Mouse (Mus musculus) heart, embryonic 13.5 days (tissue): Measurements from ENCODE around the gene Rasgef1b. TPM values are rescaled to one million over a fixed set of nuclear protein-coding genes. Genes with fewer than 3 reads are reported as not detected.

Experiments used
- ATAC-seq: fragments of 200-750 bp; cut with Nextera tagmentation; 2 replicates; pipeline ENCODE4 v1.8.0; 2017; ENCODE audit warnings: moderate TSS enrichment; ENCODE audit not compliant: insufficient number of reproducible peaks, low FRiP score, low TSS enrichment; ENCODE audit errors: extremely low read depth
- H3K27ac ChIP-seq: fragments of 300-500 bp; sonication (generic); replicated peaks from 2 replicates; pipeline ENCODE4 v1.5.1; 2015; ENCODE audit warnings: moderate library complexity, mild to moderate bottlenecking, inconsistent platforms
- H3K27me3 ChIP-seq: fragments of 300-500 bp; sonication (generic); replicated peaks from 2 replicates; pipeline ENCODE4 v1.6.1; 2015; ENCODE audit warnings: mild to moderate bottlenecking, inconsistent platforms
- H3K36me3 ChIP-seq: fragments of 300-500 bp; sonication (generic); 2 replicates; pipeline ENCODE4 v1.6.1; 2015; ENCODE audit warnings: mild to moderate bottlenecking, inconsistent platforms
- H3K4me1 ChIP-seq: fragments of 300-500 bp; sonication (generic); 2 replicates; pipeline ENCODE4 v1.6.1; 2015; ENCODE audit warnings: inconsistent platforms
- H3K4me2 ChIP-seq: fragments of 300-500 bp; sonication (generic); 2 replicates; pipeline ENCODE4 v1.6.1; 2015; ENCODE audit warnings: inconsistent platforms, mild to moderate bottlenecking, moderate library complexity
- H3K4me3 ChIP-seq: fragments of 300-500 bp; sonication (generic); 2 replicates; pipeline ENCODE4 v1.5.1; 2015; ENCODE audit warnings: moderate library complexity, mild to moderate bottlenecking, inconsistent platforms
- H3K9ac ChIP-seq: fragments of 300-500 bp; sonication (generic); 2 replicates; pipeline ENCODE4 v1.6.1; 2015; ENCODE audit warnings: inconsistent platforms, mild to moderate bottlenecking, moderate library complexity
- H3K9me3 ChIP-seq: fragments of 300-500 bp; sonication (generic); 2 replicates; pipeline ENCODE4 v1.6.1; 2016; ENCODE audit warnings: inconsistent platforms
- WGBS: fragments of 180-500 bp; shearing (Covaris S2); methylation state at CpG from one replicate; pipeline ENCODE4 v1.1.7; 2015; ENCODE audit warnings: mixed read lengths; 5-methylcytosine and 5-hydroxymethylcytosine counted together
- polyA plus RNA-seq: library from polyadenylated mRNA; unstranded; fragments of >200 nt; fragmentation: Nextera tagmentation; extraction: Ambion mirVana; gene quantifications from 2 replicates; pipeline ENCODE4 v1.2.1, GENCODE M21; 2015

Rasgef1b gene
- polyA plus RNA-seq, 1 experiment from 2014 or later = 36.7 TPM

DNA sequence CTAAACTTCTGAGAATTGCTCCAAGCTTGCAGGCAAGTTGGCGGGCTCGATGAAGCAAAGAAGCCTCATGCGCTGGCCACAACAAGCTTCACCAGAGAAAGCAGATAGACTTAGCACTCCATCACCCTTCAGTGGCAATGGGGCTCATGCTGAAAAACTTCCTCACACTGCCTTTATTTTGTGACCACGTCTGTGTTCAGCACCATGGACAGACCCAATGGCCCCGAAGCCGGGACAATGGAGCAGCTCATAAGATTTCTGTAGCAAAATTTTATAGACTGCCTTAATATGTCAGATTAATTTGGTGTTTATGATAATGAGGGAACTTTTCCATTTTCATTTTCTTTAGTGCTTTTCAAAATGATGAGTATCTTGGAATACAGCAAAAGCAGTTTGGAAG lies 21.6 kb downstream of the Rasgef1b start:
- no peak overlapping the region for H3K4me2 ChIP-seq
- no peak for ATAC-seq
- WGBS = 29% methylated on average over 6 of the region's 6 CpGs

DNA sequence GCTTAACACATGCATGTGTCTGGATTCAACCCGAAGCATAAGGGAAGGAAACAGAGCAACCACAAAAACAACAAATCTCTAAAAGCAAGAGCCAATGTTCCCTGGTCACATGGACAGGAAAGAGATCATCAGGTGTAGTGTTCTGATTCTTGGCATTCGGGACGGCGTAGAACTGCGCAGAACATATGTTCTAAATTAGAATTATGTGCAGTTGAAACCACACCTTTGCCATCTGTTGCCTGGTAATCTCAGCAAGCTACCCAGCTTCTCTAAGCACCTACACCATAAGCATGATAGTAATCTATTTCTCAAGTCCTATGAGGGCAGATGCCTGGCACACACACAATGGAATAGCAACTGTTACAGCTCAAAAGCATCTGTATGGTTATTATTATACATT lies 27.1 kb downstream of the Rasgef1b start:
- no peaks in the 10 kb centered on the region for H3K27me3 ChIP-seq
- no peak overlapping the region for H3K4me3 ChIP-seq
- no peak overlapping the region for H3K9ac ChIP-seq
- H3K27ac ChIP-seq = no peak overlapping the region
- no peak overlapping the region for H3K4me2 ChIP-seq
- 81% methylated on average over 5 of the region's 5 CpGs for WGBS
- H3K9me3 ChIP-seq = no peaks in the 10 kb centered on the region
- ATAC-seq = no peak
- H3K4me1 ChIP-seq = 0 out of 2 replicates have a peak, but pooled peaks cover 4% of the 10 kb centered on the region
- H3K36me3 ChIP-seq = no peaks in the 10 kb centered on the region

More for the DNA sequence above, 21.6 kb downstream of the Rasgef1b start:
- Histone ChIP-seq H3K9me3 (no peaks in the 10 kb centered on the region), H3K27me3 (no peaks in the 10 kb centered on the region), H3K9ac (no peak overlapping the region), H3K27ac (no peak overlapping the region), H3K4me3 (no peak overlapping the region), H3K36me3 (no peaks in the 10 kb centered on the region), H3K4me1 (no peaks in the 10 kb centered on the region; the same call in 1 of the 2 replicates)

- 70% methylated on average over 13 of the region's 13 CpGs for WGBS
- H3K4me2 ChIP-seq = no peak overlapping the region
Observed at GRCm38 (mm10) chr5:99694712-99695360, 34.0 kb downstream of the Rasgef1b start.

DNA sequence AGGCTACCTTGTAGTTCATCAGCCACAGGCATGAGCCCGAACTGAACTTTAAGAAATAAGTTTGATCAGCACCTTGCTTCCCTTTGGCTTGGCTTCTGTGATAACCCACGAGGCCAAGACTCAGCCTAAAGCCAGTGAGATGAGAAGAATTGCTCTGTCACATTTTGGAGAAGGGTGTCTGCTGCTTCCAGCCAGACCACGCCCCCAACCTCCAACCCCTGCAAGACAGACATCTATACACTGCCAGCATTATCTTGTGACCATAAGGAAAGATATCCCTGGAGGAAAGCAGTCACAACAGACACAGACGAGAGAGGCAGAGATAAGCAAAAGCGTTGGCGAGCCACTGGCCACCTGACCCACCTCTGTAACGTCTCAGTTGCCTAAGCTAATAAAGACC lies 39.0 kb downstream of the Rasgef1b start:
- ATAC-seq = no peak
- H3K27ac ChIP-seq = 0 out of 2 replicates have a peak overlapping the region, but pooled peaks have one; percentile 12
- H3K36me3 ChIP-seq = no peaks in the 10 kb centered on the region
- H3K4me3 ChIP-seq = no peak overlapping the region
- H3K9me3 ChIP-seq = no peaks in the 10 kb centered on the region
- no peak overlapping the region for H3K9ac ChIP-seq
- 9% methylated on average over 7 of the region's 7 CpGs for WGBS
- peaks cover 12% of the 10 kb centered on the region for H3K4me1 ChIP-seq
- peak overlapping the region; percentile 15; the same call in 1 of the 2 replicates for H3K4me2 ChIP-seq
- H3K27me3 ChIP-seq = no peaks in the 10 kb centered on the region

More at GRCm38 (mm10) chr5:99694712-99695360, 34.0 kb downstream of the Rasgef1b start:
- Histone ChIP-seq H3K9me3 (no peaks in the 10 kb centered on the region), H3K4me1 (peaks cover 9% of the 10 kb centered on the region), H3K4me3 (no peak overlapping the region), H3K27ac (no peak overlapping the region), H3K36me3 (no peaks in the 10 kb centered on the region), H3K9ac (no peak overlapping the region), H3K27me3 (no peaks in the 10 kb centered on the region)
- no peak for ATAC-seq

DNA sequence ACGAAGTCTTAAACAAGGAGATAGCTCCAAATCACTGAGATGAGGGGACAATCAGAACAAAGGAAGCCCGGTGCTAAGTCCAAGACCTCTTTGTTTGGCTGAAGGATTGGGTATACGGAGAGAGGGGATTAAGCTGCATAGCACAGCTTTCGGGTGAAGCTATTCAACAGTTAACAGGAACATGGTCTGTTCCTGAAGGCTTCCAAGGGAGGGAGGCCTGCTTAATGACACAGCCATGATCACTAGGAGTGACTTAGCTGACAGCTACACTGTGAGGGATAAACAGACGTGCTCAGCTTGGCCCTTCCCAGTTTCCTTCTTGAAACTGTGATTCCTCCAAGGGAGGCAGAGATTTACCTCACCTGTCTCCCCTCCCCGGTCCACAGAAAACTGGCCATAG lies 41.0 kb downstream of the Rasgef1b start:
- ATAC-seq = no peak
- WGBS = 45% methylated on average over 6 of the region's 6 CpGs

DNA sequence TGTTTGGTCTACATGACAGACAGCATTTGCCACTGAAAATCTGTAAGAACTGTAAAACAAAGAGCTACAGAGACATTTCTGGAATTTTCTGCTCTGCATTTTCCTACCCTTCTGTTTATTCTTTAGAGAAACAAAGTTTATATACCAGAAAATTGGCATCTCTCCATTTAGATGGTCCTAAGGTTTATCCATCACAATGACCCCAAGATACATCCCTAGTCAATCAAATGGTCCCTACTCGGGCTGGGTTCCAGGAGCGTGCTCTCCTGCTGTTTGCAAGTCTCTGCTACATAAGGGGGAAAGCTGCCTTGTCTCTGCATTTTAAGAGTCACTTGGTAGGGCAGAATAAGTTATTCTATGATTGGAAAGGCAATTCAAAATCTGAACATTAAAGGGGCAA lies 44.8 kb downstream of the Rasgef1b start:
- H3K27ac ChIP-seq = no peak overlapping the region
- no peak overlapping the region for H3K9ac ChIP-seq
- H3K4me2 ChIP-seq = no peak overlapping the region
- no peaks in the 10 kb centered on the region for H3K27me3 ChIP-seq
- ATAC-seq = no peak
- H3K36me3 ChIP-seq = no peaks in the 10 kb centered on the region
- H3K9me3 ChIP-seq = no peaks in the 10 kb centered on the region
- no peak overlapping the region for H3K4me3 ChIP-seq
- no peaks in the 10 kb centered on the region for H3K4me1 ChIP-seq
- WGBS = 37% methylated on average over 2 of the region's 2 CpGs

More for the DNA sequence above, 41.0 kb downstream of the Rasgef1b start:
- Histone ChIP-seq H3K9ac (no peak overlapping the region), H3K4me2 (no peak overlapping the region), H3K27ac (no peak overlapping the region), H3K4me1 (peaks cover 12% of the 10 kb centered on the region), H3K9me3 (no peaks in the 10 kb centered on the region), H3K27me3 (no peaks in the 10 kb centered on the region), H3K36me3 (no peaks in the 10 kb centered on the region), H3K4me3 (no peak overlapping the region)

DNA sequence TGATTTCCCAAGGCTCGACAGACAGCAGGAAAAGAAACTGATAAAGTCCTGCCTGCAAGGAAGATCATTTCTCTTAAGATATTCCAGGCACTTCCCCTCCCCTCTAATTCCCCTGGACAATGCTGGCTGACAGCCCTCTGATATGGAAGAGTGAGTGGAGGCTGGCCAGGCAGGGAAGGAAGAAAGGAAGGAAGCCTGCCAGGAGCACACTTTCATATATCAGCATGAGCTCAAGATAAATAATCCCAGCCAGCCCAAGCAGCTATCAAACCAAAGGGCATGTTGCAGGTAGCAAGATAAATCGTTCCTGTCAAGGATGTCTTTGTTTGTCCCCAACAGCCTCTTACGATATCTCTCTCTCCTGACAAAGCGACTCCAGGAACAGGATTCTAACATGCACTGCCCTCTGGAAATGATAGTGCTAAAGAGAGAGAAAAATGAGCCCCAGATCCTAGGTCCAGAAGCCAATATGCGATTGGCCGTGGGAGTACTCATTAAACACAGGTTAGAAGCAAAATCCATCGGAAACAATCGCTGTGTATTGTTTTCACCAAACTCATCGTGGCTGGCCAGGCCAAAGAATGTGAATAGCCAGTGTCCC lies 58.8 kb downstream of the Rasgef1b start:
- Histone ChIP-seq H3K4me3 (no peak overlapping the region), H3K27me3 (no peaks in the 10 kb centered on the region), H3K4me2 (peak overlapping the region; percentile 51), H3K9ac (0 out of 2 replicates have a peak overlapping the region, but pooled peaks have one; percentile 41), H3K9me3 (peaks cover 5% of the 10 kb centered on the region; the same call in 1 of the 2 replicates), H3K36me3 (no peaks in the 10 kb centered on the region), H3K27ac (peak overlapping the region; percentile 76), H3K4me1 (peaks cover 29% of the 10 kb centered on the region)
- ATAC-seq = peak; percentile 61; the same call in 1 of the 2 replicates
- WGBS = 11% methylated on average over 9 of the region's 9 CpGs

DNA sequence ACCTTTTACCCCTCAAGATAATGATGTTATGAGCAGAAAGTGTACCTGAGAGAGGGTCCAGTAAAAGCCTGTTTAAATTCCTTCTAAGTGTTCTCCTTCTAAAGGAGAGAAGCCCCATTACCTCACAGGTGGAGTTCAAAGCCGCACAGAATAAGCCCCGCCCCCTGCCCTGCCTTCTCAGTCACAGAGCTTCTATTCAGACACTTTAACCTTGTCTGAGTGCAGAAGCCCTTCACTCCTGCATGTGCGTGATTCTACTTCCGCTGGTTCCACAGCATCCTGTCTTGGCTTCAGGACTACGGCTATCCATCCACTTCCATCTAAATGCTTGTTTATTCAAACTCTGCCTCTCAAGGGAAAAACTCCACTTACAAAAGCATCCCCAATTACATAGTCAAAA lies 72.8 kb downstream of the Rasgef1b start:
- H3K4me1 ChIP-seq = no peaks in the 10 kb centered on the region
- H3K27ac ChIP-seq = no peak overlapping the region
- H3K36me3 ChIP-seq = no peaks in the 10 kb centered on the region
- 42% methylated on average over 5 of the region's 5 CpGs for WGBS
- H3K27me3 ChIP-seq = no peaks in the 10 kb centered on the region
- no peaks in the 10 kb centered on the region for H3K9me3 ChIP-seq
- no peak overlapping the region for H3K9ac ChIP-seq
- H3K4me3 ChIP-seq = no peak overlapping the region
- no peak overlapping the region for H3K4me2 ChIP-seq
- no peak for ATAC-seq

- H3K9me3 ChIP-seq = no peaks in the 10 kb centered on the region
- peaks cover 19% of the 10 kb centered on the region for H3K4me1 ChIP-seq
- no peaks in the 10 kb centered on the region for H3K36me3 ChIP-seq
- H3K4me3 ChIP-seq = no peak overlapping the region
- H3K4me2 ChIP-seq = no peak overlapping the region
- no peak overlapping the region for H3K9ac ChIP-seq
- 68% methylated on average over 10 of the region's 10 CpGs for WGBS
- no peak overlapping the region for H3K27ac ChIP-seq
- no peaks in the 10 kb centered on the region for H3K27me3 ChIP-seq
- ATAC-seq = no peak
Observed at GRCm38 (mm10) chr5:99652931-99653330, 75.9 kb downstream of the Rasgef1b start.

DNA sequence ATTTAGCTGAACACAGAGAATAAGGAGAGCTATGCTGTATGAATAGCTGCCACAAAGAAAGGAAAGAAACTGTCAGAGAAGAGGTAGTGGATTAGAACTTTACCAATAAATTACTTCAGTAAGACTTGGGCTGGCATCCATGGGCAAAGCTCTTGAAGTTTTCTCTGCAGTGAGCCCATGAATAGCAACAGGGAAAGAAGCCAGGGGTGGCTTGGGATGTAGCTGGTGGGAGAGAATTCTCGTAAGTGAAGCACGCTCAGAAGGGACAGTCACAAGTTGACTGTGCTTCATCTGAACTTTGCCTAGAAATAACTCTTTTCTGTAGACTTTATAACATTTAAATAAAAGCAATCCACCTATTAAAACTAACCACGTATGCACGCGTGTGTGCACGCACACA lies 87.5 kb downstream of the Rasgef1b start:
- Histone ChIP-seq H3K4me2 (no peak overlapping the region), H3K27ac (no peak overlapping the region), H3K9me3 (no peaks in the 10 kb centered on the region), H3K4me3 (no peak overlapping the region), H3K27me3 (no peaks in the 10 kb centered on the region), H3K4me1 (peaks cover 4% of the 10 kb centered on the region; the same call in 1 of the 2 replicates), H3K9ac (no peak overlapping the region), H3K36me3 (no peaks in the 10 kb centered on the region)
- no peak for ATAC-seq
- 83% methylated on average over 6 of the region's 6 CpGs for WGBS

DNA sequence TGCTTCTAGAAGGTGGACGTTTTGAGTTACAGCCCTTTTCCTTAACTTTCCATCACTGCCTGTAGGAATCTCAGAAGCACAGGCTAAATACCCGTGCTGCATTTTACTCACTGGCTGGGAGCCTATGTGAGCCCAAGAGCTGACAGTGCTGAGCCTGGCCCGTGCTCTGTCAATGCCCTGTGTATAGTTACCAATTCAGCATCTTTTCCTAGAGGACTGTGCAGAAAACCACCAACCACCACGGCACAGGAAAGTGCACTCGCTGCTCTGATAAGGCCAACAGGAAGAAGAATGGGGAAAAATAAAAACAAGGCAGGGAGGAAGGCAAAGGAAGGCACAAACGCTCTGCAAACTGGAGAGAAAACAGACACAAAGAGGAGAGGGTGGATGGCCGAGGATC lies 92.3 kb downstream of the Rasgef1b start:
- Histone ChIP-seq H3K27me3 (no peaks in the 10 kb centered on the region), H3K36me3 (no peaks in the 10 kb centered on the region), H3K4me1 (peaks cover 39% of the 10 kb centered on the region), H3K9me3 (no peaks in the 10 kb centered on the region), H3K4me2 (no peak overlapping the region), H3K9ac (no peak overlapping the region), H3K27ac (peak overlapping the region; percentile 63), H3K4me3 (no peak overlapping the region)
- ATAC-seq = no peak
- 21% methylated on average over 7 of the region's 7 CpGs for WGBS
